ENCODE assay signal across 9 mouse cellular contexts in the genomic region with DNA sequence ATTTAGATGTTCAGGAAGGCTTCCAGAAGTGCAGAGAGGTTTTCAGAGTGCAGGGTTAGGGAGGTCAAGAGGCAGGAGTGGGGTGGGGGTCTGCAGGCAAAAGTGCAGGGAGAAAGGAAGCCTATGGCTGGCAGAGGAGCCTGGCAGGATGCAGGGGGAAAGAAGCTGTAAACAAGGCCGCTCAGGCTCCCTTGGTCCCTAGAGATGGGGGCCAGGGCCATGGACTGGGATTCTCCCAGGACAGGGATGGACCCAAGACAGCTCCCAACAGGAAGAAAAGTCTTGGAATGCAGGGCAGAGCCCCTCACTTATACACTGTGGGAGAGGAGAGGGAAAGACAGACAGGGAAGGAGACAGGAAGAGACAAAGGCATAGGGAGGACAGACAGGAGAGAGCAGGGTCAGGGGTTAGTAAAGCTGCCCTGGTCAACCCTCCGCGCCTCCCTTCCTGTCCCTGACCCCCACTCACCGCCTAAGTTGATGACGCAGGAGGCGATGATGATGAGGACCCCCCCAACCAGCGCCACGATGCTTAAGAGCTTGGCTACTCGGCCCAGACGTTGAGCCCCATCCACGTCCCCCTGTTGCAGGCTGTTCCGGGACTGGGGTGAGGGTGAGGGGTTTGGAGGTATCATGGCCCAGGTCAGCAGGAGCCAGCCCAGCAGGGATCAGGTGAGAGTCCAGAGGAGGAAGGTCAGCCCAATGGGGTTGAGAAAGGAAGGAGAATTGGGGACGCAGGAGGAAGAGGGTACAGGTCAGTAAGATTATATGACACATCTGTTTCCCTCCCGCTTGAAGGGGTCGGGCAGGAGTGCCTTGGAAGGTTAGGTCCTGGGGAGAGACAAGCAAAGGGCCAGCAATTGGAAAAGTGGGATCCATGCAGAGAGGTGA. TPM values are rescaled to one million over a fixed set of nuclear protein-coding genes. Genes with fewer than 3 reads are reported as not detected.
DNase-seq lines count a peak whose midpoint lies in the region; ATAC-seq and TF ChIP-seq lines count a peak whose summit lies in the region.
"Had no signal": no experiment of that assay in that cellular context is flagged by ENCODE, and none has a peak within 500 bp of the region (broad histone marks: within the 10 kb centered on the region; RNA-seq: fewer than 3 reads in every experiment).

No protein-coding gene starts in this region.

- H3K4me3 ChIP-seq in limb, embryonic 14.5 days (replicated peaks; ENCODE audit: low read length): peak overlapping the region; percentile 61

- DNase-seq in heart, adult 11 months: peak; percentile 93
- no peak for DNase-seq in heart, postnatal 14 days
- DNase-seq in thymus, postnatal 14 days: peak; percentile 18
- no peak for DNase-seq in thymus, postnatal 10 days (ENCODE audit: low spot score in 2 of 2)
- no peak for DNase-seq in limb, embryonic 14.5 days (ENCODE audit: low spot score)
- DNase-seq in spleen, postnatal 14 days (ENCODE audit: low spot score in 2 of 2): no peak
- DNase-seq in urinary bladder, postnatal 14 days (ENCODE audit: low spot score): no peak
- DNase-seq in urinary bladder, postnatal 10 days (ENCODE audit: low spot score): no peak
- DNase-seq: layer of hippocampus, postnatal 36 days had no signal

- H3K9me3 ChIP-seq in limb, embryonic 14.5 days (ENCODE audit: control insufficient read depth, low read length): no peaks in the 10 kb centered on the region

- H3K9ac ChIP-seq in limb, embryonic 14.5 days (ENCODE audit: low read depth, low read length, severe bottlenecking): peak overlapping the region; percentile 72

- H3K27ac ChIP-seq in limb, embryonic 14.5 days (replicated peaks; ENCODE audit: low read depth, low read length): 0 out of 2 replicates have a peak overlapping the region, but pooled peaks have one; percentile 61

- WGBS in limb, embryonic 14.5 days: 83% methylated on average over 15 of the region's 15 CpGs

- ATAC-seq in limb, embryonic 14.5 days (ENCODE audit: low FRiP score, low read depth): no peak

- H3K4me2 ChIP-seq in limb, embryonic 14.5 days (replicated peaks; ENCODE audit: low read depth, low read length, severe bottlenecking): peak overlapping the region; percentile 85

- H3K36me3 ChIP-seq in limb, embryonic 14.5 days (ENCODE audit: control insufficient read depth, insufficient read depth, low read length): peaks cover 44% of the 10 kb centered on the region

- H3K27me3 ChIP-seq in limb, embryonic 14.5 days (ENCODE audit: control insufficient read depth, insufficient read depth, low read length): no peaks in the 10 kb centered on the region

- intact Hi-C loops in heart, postnatal 14 days (cut with DNase I): loop anchor here (10.0 kb wide), 1 partner anchor 86 kb away; no protein-coding TSS in a partner anchor

- peaks cover 54% of the 10 kb centered on the region for H3K4me1 ChIP-seq in limb, embryonic 14.5 days (ENCODE audit: control insufficient read depth, insufficient read depth, low read length)

- TF ChIP-seq POLR2A in limb, embryonic 14.5 days (IDR thresholded peaks at IDR 0.05; ENCODE audit: borderline replicate concordance, extremely low read depth, insufficient read depth, insufficient read length): no peak

RNA-seq across cellular contexts. Expression of gene Pagr1a, which starts 1.5 kb away (rescaled TPM):
- 10 to 100 TPM; 15.2 to 20.6 TPM for total RNA-seq in heart, postnatal 14 days (2021)
- 27.0 and 31.9 TPM in 2 replicates for polyA plus RNA-seq in limb, embryonic 14.5 days (2012; rRNA removed)
- polyA plus RNA-seq in limb, embryonic 14.5 days (2014; fragmentation: Nextera tagmentation; extraction: Ambion mirVana): 47.6 and 63.6 TPM in 2 replicates

RNA-seq across cellular contexts. Expression of gene Gm42742, which starts 2.2 kb away (rescaled TPM):
- total RNA-seq in heart, postnatal 14 days (2021): 10 to 100 TPM; 18.0 to 19.8 TPM
- 111 and 143 TPM in 2 replicates for polyA plus RNA-seq in limb, embryonic 14.5 days (2012; rRNA removed)
- polyA plus RNA-seq in limb, embryonic 14.5 days (2014; fragmentation: Nextera tagmentation; extraction: Ambion mirVana): 26.8 and 37.7 TPM in 2 replicates

RNA-seq across cellular contexts. Expression of gene Prrt2, which starts 2.4 kb away (rescaled TPM):
- 1 to 10 TPM; 1.1 to 1.2 TPM for total RNA-seq in heart, postnatal 14 days (2021)
- polyA plus RNA-seq in limb, embryonic 14.5 days (2012; rRNA removed): 74.6 and 130 TPM in 2 replicates
- 21.2 and 21.3 TPM in 2 replicates for polyA plus RNA-seq in limb, embryonic 14.5 days (2014; fragmentation: Nextera tagmentation; extraction: Ambion mirVana)

RNA-seq across cellular contexts. Expression of gene Pagr1b, which starts 2.4 kb away (rescaled TPM):
- total RNA-seq in heart, postnatal 14 days (2021): not detected
- polyA plus RNA-seq in limb, embryonic 14.5 days (2012; rRNA removed): 3.2 and 4.3 TPM in 2 replicates
- polyA plus RNA-seq in limb, embryonic 14.5 days (2014; fragmentation: Nextera tagmentation; extraction: Ambion mirVana): 0.61 TPM in 1 of 2 replicates, not detected in the other

RNA-seq across cellular contexts. Expression of gene Mvp, which starts 4.2 kb away (rescaled TPM):
- total RNA-seq in heart, postnatal 14 days (2021): 10 to 100 TPM; 44.6 to 45.9 TPM
- 7.9 and 8.0 TPM in 2 replicates for polyA plus RNA-seq in limb, embryonic 14.5 days (2012; rRNA removed)
- polyA plus RNA-seq in limb, embryonic 14.5 days (2014; fragmentation: Nextera tagmentation; extraction: Ambion mirVana): 7.3 and 7.9 TPM in 2 replicates

Comparison
In these comparisons a context has a peak if more than half of its experiments do, and no peak if none do; other contexts are left out.
1. DNase-seq: peak in heart, adult 11 months (single experiment) and thymus, postnatal 14 days (single experiment); none in heart, postnatal 14 days (0 of 2), thymus, postnatal 10 days (0 of 2), limb, embryonic 14.5 days (single experiment), spleen, postnatal 14 days (0 of 2), urinary bladder, postnatal 14 days (single experiment) and urinary bladder, postnatal 10 days (single experiment).